Mouse (Mus musculus) megakaryocyte, embryonic 14.5 days (primary cell): ENCODE results near the gene Dnah17.

Source experiments
- FLI1 ChIP-seq: IDR thresholded peaks from 2 replicates; pipeline ENCODE4 v1.6.1; 2012; ENCODE audit warnings: low read length, inconsistent platforms, mixed read lengths
- GATA1 ChIP-seq: IDR thresholded peaks from 3 replicates; pipeline ENCODE4 v1.6.1; 2012; ENCODE audit warnings: mixed read lengths, low read length, inconsistent platforms, borderline replicate concordance

DNA sequence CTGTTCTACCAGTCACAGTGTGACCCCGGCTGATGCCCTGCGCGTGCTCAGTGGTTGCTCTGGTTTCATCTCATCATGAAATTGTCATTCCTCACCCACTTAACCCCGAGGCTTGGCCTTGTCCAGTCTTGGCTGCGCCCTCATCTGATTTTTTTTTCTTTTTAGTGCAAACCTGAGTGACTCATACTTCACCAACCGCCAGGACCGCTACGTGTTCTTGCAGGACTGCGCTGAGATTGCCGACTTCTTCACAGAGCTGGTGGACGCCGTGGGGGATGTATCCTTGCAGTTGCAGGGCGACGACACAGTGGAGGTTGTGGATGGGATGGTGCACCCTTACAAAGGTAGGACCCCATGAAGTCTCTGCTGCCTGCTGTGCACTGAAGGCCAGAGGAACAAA, 127.3 kb downstream of the Dnah17 start:
- TF ChIP-seq GATA1: no peak
- no peak for TF ChIP-seq FLI1
